In genomic region chr16:95448643-95449360, GRCm38 (mm10) we compare ENCODE assay signal across 9 mouse cellular contexts.
A peak's percentile ranks its signal among the peaks of the same experiment; 100 is the strongest.
DNase-seq lines count a peak whose midpoint lies in the region; ATAC-seq lines count a peak whose summit lies in the region.
"Had no signal": no experiment of that assay in that cellular context is flagged by ENCODE, and none has a peak within 500 bp of the region (broad histone marks: within the 10 kb centered on the region; RNA-seq: fewer than 3 reads in every experiment).

No protein-coding gene starts in this region.

- ATAC-seq in intestine, embryonic 16.5 days, result 0 out of 2 replicates have a peak, but pooled peaks have one; percentile 31
- ATAC-seq in intestine, embryonic 15.5 days, result no peak

- no peaks in the 10 kb centered on the region for H3K9me3 ChIP-seq in intestine, embryonic 16.5 days (ENCODE audit: control insufficient read depth, low read length)
- no peaks in the 10 kb centered on the region for H3K9me3 ChIP-seq in intestine, embryonic 15.5 days
- H3K9me3 ChIP-seq: stomach, embryonic 15.5 days had no signal

- H3K27me3 ChIP-seq in intestine, embryonic 16.5 days (replicated peaks; ENCODE audit: control insufficient read depth, insufficient read depth, low read length), result no peaks in the 10 kb centered on the region
- no peaks in the 10 kb centered on the region for H3K27me3 ChIP-seq in intestine, embryonic 15.5 days (replicated peaks)
- H3K27me3 ChIP-seq: stomach, embryonic 15.5 days had no signal

- H3K9ac ChIP-seq in intestine, embryonic 16.5 days (ENCODE audit: low read depth, low read length), result no peak overlapping the region
- H3K9ac ChIP-seq in intestine, embryonic 15.5 days, result no peak overlapping the region
- H3K9ac ChIP-seq: stomach, embryonic 15.5 days had no signal

- H3K36me3 ChIP-seq in intestine, embryonic 16.5 days (ENCODE audit: control insufficient read depth, insufficient read depth, low read length), result no peaks in the 10 kb centered on the region
- H3K36me3 ChIP-seq in intestine, embryonic 15.5 days, result no peaks in the 10 kb centered on the region
- H3K36me3 ChIP-seq: stomach, embryonic 15.5 days had no signal

- H3K4me1 ChIP-seq in intestine, embryonic 16.5 days (ENCODE audit: control insufficient read depth, insufficient read depth, low read length), result 0 out of 2 replicates have a peak, but pooled peaks cover 3% of the 10 kb centered on the region
- H3K4me1 ChIP-seq in intestine, embryonic 15.5 days (replicated peaks), result 0 out of 2 replicates have a peak, but pooled peaks cover 8% of the 10 kb centered on the region
- H3K4me1 ChIP-seq: stomach, embryonic 15.5 days had no signal

- H3K27ac ChIP-seq in intestine, embryonic 16.5 days (ENCODE audit: low read length), result peak overlapping the region; percentile 49
- no peak overlapping the region for H3K27ac ChIP-seq in intestine, embryonic 15.5 days
- H3K27ac ChIP-seq: stomach, embryonic 15.5 days had no signal

- no peak overlapping the region for H3K4me3 ChIP-seq in intestine, embryonic 16.5 days (ENCODE audit: low read length)
- H3K4me3 ChIP-seq in intestine, embryonic 15.5 days (replicated peaks), result no peak overlapping the region
- H3K4me3 ChIP-seq: stomach, embryonic 15.5 days had no signal

- WGBS in intestine, embryonic 16.5 days, result 58% methylated on average over 9 of the region's 9 CpGs
- 54% methylated on average over 9 of the region's 9 CpGs for WGBS in intestine, embryonic 15.5 days

- peak; percentile 47 for DNase-seq in adrenal gland, adult 2 months
- DNase-seq in adrenal gland, adult 18-20 months (ENCODE audit: low spot score in 2 of 2), result no peak
- DNase-seq in kidney, adult 9 months, result peak; percentile 38
- peak; percentile 72 for DNase-seq in lung, postnatal 10 days
- DNase-seq in left cerebral cortex, postnatal 4 days, result no peak
- DNase-seq in urinary bladder, postnatal 36 days (ENCODE audit: low spot score in 2 of 2), result no peak

- intact Hi-C loops in left cerebral cortex, postnatal 4 days (cut with DNase I), result no loop called here

- H3K4me2 ChIP-seq in intestine, embryonic 16.5 days (ENCODE audit: low read depth, low read length), result no peak overlapping the region
- H3K4me2 ChIP-seq in intestine, embryonic 15.5 days (replicated peaks), result no peak overlapping the region
- H3K4me2 ChIP-seq: stomach, embryonic 15.5 days had no signal

Comparison
In these comparisons a context has a peak if more than half of its experiments do, and no peak if none do; other contexts are left out.
1. DNase-seq: peak in adrenal gland, adult 2 months (single experiment), kidney, adult 9 months (single experiment) and lung, postnatal 10 days (single experiment); none in adrenal gland, adult 18-20 months (0 of 2), left cerebral cortex, postnatal 4 days (single experiment) and urinary bladder, postnatal 36 days (0 of 2).